Comparison of ENCODE assay signal across 8 mouse cellular contexts in genomic region chr7:45128624-45129246, GRCm38 (mm10). TPM values are rescaled to one million over a fixed set of nuclear protein-coding genes. Genes with fewer than 3 reads are reported as not detected.
DNase-seq lines count a peak whose midpoint lies in the region; ATAC-seq lines count a peak whose summit lies in the region.

Gene Rpl13a, minus strand, starts transcription at chr7:45128761.

- H3K4me1 ChIP-seq in heart, embryonic 14.5 days (ENCODE audit: control insufficient read depth in 2 of 2, insufficient read depth in 2 of 2, low read length in 2 of 2): peaks cover 20 to 25% of the 10 kb centered on the region in 2 experiments
- peaks cover 69% of the 10 kb centered on the region for H3K4me1 ChIP-seq in liver, embryonic 13.5 days (replicated peaks)
- peaks cover 24% of the 10 kb centered on the region for H3K4me1 ChIP-seq in stomach, embryonic 16.5 days (ENCODE audit: control insufficient read depth, insufficient read depth, low read length)

- peaks cover 29% of the 10 kb centered on the region for H3K36me3 ChIP-seq in heart, embryonic 14.5 days (ENCODE audit: control insufficient read depth, insufficient read depth, low read length)
- peaks cover 43% of the 10 kb centered on the region for H3K36me3 ChIP-seq in liver, embryonic 13.5 days
- H3K36me3 ChIP-seq in stomach, embryonic 16.5 days (ENCODE audit: control insufficient read depth, insufficient read depth, low read length): peaks cover 15% of the 10 kb centered on the region

- peak within 1 kb of the TSS; percentile 99 for H3K9ac ChIP-seq in heart, embryonic 14.5 days (ENCODE audit: low read length)
- H3K9ac ChIP-seq in liver, embryonic 13.5 days: peak within 1 kb of the TSS; percentile 95
- peak within 1 kb of the TSS; percentile 99 for H3K9ac ChIP-seq in stomach, embryonic 16.5 days (ENCODE audit: low read length)

- H3K9me3 ChIP-seq in heart, embryonic 14.5 days (ENCODE audit: control insufficient read depth, low read length): no peaks in the 10 kb centered on the region
- H3K9me3 ChIP-seq in liver, embryonic 13.5 days (replicated peaks): no peaks in the 10 kb centered on the region
- peaks cover 4% of the 10 kb centered on the region; the same call in 1 of the 2 replicates for H3K9me3 ChIP-seq in stomach, embryonic 16.5 days (replicated peaks; ENCODE audit: control insufficient read depth, low read length)

- peak within 1 kb of the TSS; percentile 92 for H3K4me2 ChIP-seq in heart, embryonic 14.5 days (ENCODE audit: low read length)
- H3K4me2 ChIP-seq in liver, embryonic 13.5 days: peak within 1 kb of the TSS; percentile 94
- H3K4me2 ChIP-seq in stomach, embryonic 16.5 days (ENCODE audit: low read depth, low read length): peak within 1 kb of the TSS; percentile 69

- peak within 1 kb of the TSS; percentile 65 to 93 for H3K4me3 ChIP-seq in heart, embryonic 14.5 days (ENCODE audit: control insufficient read depth in 1 of 2, insufficient read depth in 1 of 2, low read depth in 1 of 2, low read length in 2 of 2)
- peak within 1 kb of the TSS; percentile 82 for H3K4me3 ChIP-seq in liver, embryonic 13.5 days (replicated peaks)
- peak within 1 kb of the TSS; percentile 62 for H3K4me3 ChIP-seq in stomach, embryonic 16.5 days (replicated peaks; ENCODE audit: low read length)

- ATAC-seq in CD4-positive, CD25-positive, alpha-beta regulatory T cell, adult 4 months: peak; percentile 82
- peak; percentile 92 for ATAC-seq in heart, embryonic 14.5 days (ENCODE audit: insufficient number of reproducible peaks, insufficient read depth, low FRiP score, low read depth)
- peak; percentile 80 for ATAC-seq in liver, embryonic 13.5 days (ENCODE audit: low read depth)
- peak; percentile 94 for ATAC-seq in stomach, embryonic 16.5 days (ENCODE audit: insufficient read depth, low FRiP score)

- DNase-seq in c-Kit-negative CD71-positive TER-119-positive erythroid progenitor cells, embryonic 14.5 days (ENCODE audit: low read depth, low spot score): peak; percentile 99
- peak; percentile 99 for DNase-seq in fibroblast of lung, adult 2 months (ENCODE audit: low read depth)
- DNase-seq in kidney, postnatal 14 days: peak; percentile 99
- peak; percentile 97 for DNase-seq in liver, embryonic 13.5 days
- peak; percentile 96 for DNase-seq in neural tube, embryonic 10.5 days (ENCODE audit: extremely low spot score, low spot score)

- WGBS in heart, embryonic 14.5 days: under 1% methylated on average over 48 of the region's 48 CpGs
- WGBS in liver, embryonic 13.5 days (ENCODE audit: insufficient replicate concordance): under 1% methylated on average over 48 of the region's 48 CpGs
- under 1% methylated on average over 48 of the region's 48 CpGs for WGBS in stomach, embryonic 16.5 days

- H3K27ac ChIP-seq in heart, embryonic 14.5 days (replicated peaks in 1 of 2; ENCODE audit: control insufficient read depth in 1 of 2, insufficient read depth in 1 of 2, low read depth in 2 of 2, low read length in 2 of 2): peak within 1 kb of the TSS; percentile 92 to 95
- peak within 1 kb of the TSS; percentile 94 for H3K27ac ChIP-seq in liver, embryonic 13.5 days
- peak within 1 kb of the TSS; percentile 84 for H3K27ac ChIP-seq in stomach, embryonic 16.5 days (ENCODE audit: low read length)

- no peaks in the 10 kb centered on the region for H3K27me3 ChIP-seq in heart, embryonic 14.5 days (ENCODE audit: control insufficient read depth, insufficient read depth, low read length)
- H3K27me3 ChIP-seq in liver, embryonic 13.5 days: no peaks in the 10 kb centered on the region
- H3K27me3 ChIP-seq in stomach, embryonic 16.5 days (ENCODE audit: control insufficient read depth, insufficient read depth, low read length): no peaks in the 10 kb centered on the region

RNA-seq across cellular contexts. Expression of gene Rpl13a, which starts in this region (rescaled TPM):
- 1,000 to 10,000 TPM; 5,632 to 7,602 TPM for polyA plus RNA-seq in CD4-positive, CD25-positive, alpha-beta regulatory T cell, adult 4 months (2017; shearing (Covaris generic))
- 878 and 918 TPM in 2 replicates for polyA plus RNA-seq in heart, embryonic 14.5 days (2014; fragmentation: Nextera tagmentation; extraction: Ambion mirVana)
- 972 and 1,063 TPM in 2 replicates for polyA plus RNA-seq in liver, embryonic 13.5 days (2015; fragmentation: Nextera tagmentation; extraction: Ambion mirVana)
- 1,102 and 1,332 TPM in 2 replicates for polyA plus RNA-seq in stomach, embryonic 16.5 days (2015; fragmentation: Nextera tagmentation; extraction: Ambion mirVana)

Comparison
In these comparisons a context has a peak if more than half of its experiments do, and no peak if none do; other contexts are left out.
1. Peak in every context shown above with its lines: DNase-seq, ATAC-seq, H3K4me3 ChIP-seq and H3K27ac ChIP-seq.